Mouse (Mus musculus): ENCODE measurements around the gene Cep135. TPM values are rescaled to one million over a fixed set of nuclear protein-coding genes. Genes with fewer than 3 reads are reported as not detected.

The Cep135 gene
- polyA plus RNA-seq, 1 experiment from 2014 or later, result 8.5 TPM

GRCm38 (mm10) chr5:76665421-76665820 is 76.9 kb downstream of the Cep135 start:
- 51% methylated on average over 7 of the region's 7 CpGs for WGBS
- Histone ChIP-seq H3K4me3 (no peak overlapping the region), H3K36me3 (no peaks in the 10 kb centered on the region), H3K9me3 (replicated peaks) (no peaks in the 10 kb centered on the region), H3K9ac (no peak overlapping the region), H3K27me3 (replicated peaks) (no peaks in the 10 kb centered on the region), H3K27ac (ENCODE audit: poor library complexity, severe bottlenecking) (no peak overlapping the region), H3K4me2 (no peak overlapping the region), H3K4me1 (replicated peaks) (no peaks in the 10 kb centered on the region)
- ATAC-seq (ENCODE audit: insufficient number of reproducible peaks, low FRiP score), result no peak

- H3K36me3 ChIP-seq, result no peaks in the 10 kb centered on the region
- no peak overlapping the region for H3K4me2 ChIP-seq
- H3K9me3 ChIP-seq (replicated peaks), result no peaks in the 10 kb centered on the region
- no peak overlapping the region for H3K4me3 ChIP-seq
- H3K4me1 ChIP-seq (replicated peaks), result no peaks in the 10 kb centered on the region
- H3K27me3 ChIP-seq (replicated peaks), result no peaks in the 10 kb centered on the region
- H3K9ac ChIP-seq, result no peak overlapping the region
- no peak overlapping the region for H3K27ac ChIP-seq (ENCODE audit: poor library complexity, severe bottlenecking)
- 84% methylated on average over 6 of the region's 6 CpGs for WGBS
- ATAC-seq (ENCODE audit: insufficient number of reproducible peaks, low FRiP score), result no peak
Measured at GRCm38 (mm10) chr5:76666026-76666756, 77.7 kb downstream of the Cep135 start.

GRCm38 (mm10) chr5:76668118-76668517 is 79.6 kb downstream of the Cep135 start:
- H3K36me3 ChIP-seq, result no peaks in the 10 kb centered on the region
- no peak overlapping the region for H3K4me2 ChIP-seq
- 67% methylated on average over 5 of the region's 5 CpGs for WGBS
- H3K4me3 ChIP-seq, result no peak overlapping the region
- no peak overlapping the region for H3K9ac ChIP-seq
- H3K4me1 ChIP-seq (replicated peaks), result no peaks in the 10 kb centered on the region
- H3K9me3 ChIP-seq (replicated peaks), result no peaks in the 10 kb centered on the region
- no peaks in the 10 kb centered on the region for H3K27me3 ChIP-seq (replicated peaks)
- no peak for ATAC-seq (ENCODE audit: insufficient number of reproducible peaks, low FRiP score)
- H3K27ac ChIP-seq (ENCODE audit: poor library complexity, severe bottlenecking), result no peak overlapping the region

- Histone ChIP-seq H3K4me2 (no peak overlapping the region), H3K27ac (ENCODE audit: poor library complexity, severe bottlenecking) (no peak overlapping the region), H3K9me3 (replicated peaks) (no peaks in the 10 kb centered on the region), H3K9ac (no peak overlapping the region), H3K27me3 (replicated peaks) (no peaks in the 10 kb centered on the region), H3K36me3 (no peaks in the 10 kb centered on the region), H3K4me1 (replicated peaks) (no peaks in the 10 kb centered on the region), H3K4me3 (no peak overlapping the region)
- WGBS, result 88% methylated on average over 5 of the region's 5 CpGs
- ATAC-seq (ENCODE audit: insufficient number of reproducible peaks, low FRiP score), result no peak
Measured at GRCm38 (mm10) chr5:76668547-76668946, 80.0 kb downstream of the Cep135 start.

GRCm38 (mm10) chr5:76670183-76670582 is 81.7 kb downstream of the Cep135 start:
- H3K27ac ChIP-seq (ENCODE audit: poor library complexity, severe bottlenecking), result no peak overlapping the region
- no peaks in the 10 kb centered on the region for H3K36me3 ChIP-seq
- no peak for ATAC-seq (ENCODE audit: insufficient number of reproducible peaks, low FRiP score)
- H3K9me3 ChIP-seq (replicated peaks), result 0 out of 2 replicates have a peak, but pooled peaks cover 2% of the 10 kb centered on the region
- no peak overlapping the region for H3K4me2 ChIP-seq
- 84% methylated on average over 10 of the region's 10 CpGs for WGBS
- no peaks in the 10 kb centered on the region for H3K27me3 ChIP-seq (replicated peaks)
- no peaks in the 10 kb centered on the region for H3K4me1 ChIP-seq (replicated peaks)
- H3K9ac ChIP-seq, result no peak overlapping the region
- H3K4me3 ChIP-seq, result no peak overlapping the region

GRCm38 (mm10) chr5:76674022-76674653 is 85.6 kb downstream of the Cep135 start:
- H3K4me3 ChIP-seq, result no peak overlapping the region
- 0 out of 2 replicates have a peak, but pooled peaks cover 2% of the 10 kb centered on the region for H3K9me3 ChIP-seq (replicated peaks)
- WGBS, result 77% methylated on average over 5 of the region's 5 CpGs
- no peak overlapping the region for H3K27ac ChIP-seq (ENCODE audit: poor library complexity, severe bottlenecking)
- no peaks in the 10 kb centered on the region for H3K36me3 ChIP-seq
- H3K4me1 ChIP-seq (replicated peaks), result no peaks in the 10 kb centered on the region
- H3K9ac ChIP-seq, result no peak overlapping the region
- no peaks in the 10 kb centered on the region for H3K27me3 ChIP-seq (replicated peaks)
- H3K4me2 ChIP-seq, result no peak overlapping the region
- ATAC-seq (ENCODE audit: insufficient number of reproducible peaks, low FRiP score), result no peak

GRCm38 (mm10) chr5:76675369-76675768 is 86.9 kb downstream of the Cep135 start:
- H3K9me3 ChIP-seq (replicated peaks), result 0 out of 2 replicates have a peak, but pooled peaks cover 2% of the 10 kb centered on the region
- no peaks in the 10 kb centered on the region for H3K36me3 ChIP-seq
- H3K4me2 ChIP-seq, result no peak overlapping the region
- no peak overlapping the region for H3K9ac ChIP-seq
- 62% methylated on average over 4 of the region's 4 CpGs for WGBS
- no peaks in the 10 kb centered on the region for H3K27me3 ChIP-seq (replicated peaks)
- ATAC-seq (ENCODE audit: insufficient number of reproducible peaks, low FRiP score), result no peak
- no peak overlapping the region for H3K4me3 ChIP-seq
- H3K4me1 ChIP-seq (replicated peaks), result no peaks in the 10 kb centered on the region
- no peak overlapping the region for H3K27ac ChIP-seq (ENCODE audit: poor library complexity, severe bottlenecking)

GRCm38 (mm10) chr5:76680959-76681358 is 92.5 kb downstream of the Cep135 start:
- Histone ChIP-seq H3K27me3 (replicated peaks) (no peaks in the 10 kb centered on the region), H3K27ac (ENCODE audit: poor library complexity, severe bottlenecking) (no peak overlapping the region), H3K4me3 (no peak overlapping the region), H3K4me1 (replicated peaks) (no peaks in the 10 kb centered on the region), H3K4me2 (no peak overlapping the region), H3K36me3 (no peaks in the 10 kb centered on the region), H3K9me3 (replicated peaks) (no peaks in the 10 kb centered on the region), H3K9ac (no peak overlapping the region)
- 69% methylated on average over 3 of the region's 3 CpGs for WGBS
- ATAC-seq (ENCODE audit: insufficient number of reproducible peaks, low FRiP score), result no peak

GRCm38 (mm10) chr5:76681895-76682656 is 93.6 kb downstream of the Cep135 start:
- WGBS, result 65% methylated on average over 4 of the region's 4 CpGs

GRCm38 (mm10) chr5:76683455-76683854 is 95.0 kb downstream of the Cep135 start:
- Histone ChIP-seq H3K4me3 (no peak overlapping the region), H3K27ac (ENCODE audit: poor library complexity, severe bottlenecking) (no peak overlapping the region), H3K27me3 (replicated peaks) (no peaks in the 10 kb centered on the region), H3K36me3 (no peaks in the 10 kb centered on the region), H3K9me3 (replicated peaks) (0 out of 2 replicates have a peak, but pooled peaks cover 3% of the 10 kb centered on the region), H3K9ac (no peak overlapping the region), H3K4me1 (replicated peaks) (0 out of 2 replicates have a peak, but pooled peaks cover under 1% of the 10 kb centered on the region), H3K4me2 (no peak overlapping the region)
- ATAC-seq (ENCODE audit: insufficient number of reproducible peaks, low FRiP score), result no peak
- WGBS, result 77% methylated on average over 5 of the region's 5 CpGs

More at GRCm38 (mm10) chr5:76681895-76682656, 93.6 kb downstream of the Cep135 start:
- Histone ChIP-seq H3K9me3 (replicated peaks) (no peaks in the 10 kb centered on the region), H3K4me2 (no peak overlapping the region), H3K36me3 (no peaks in the 10 kb centered on the region), H3K27me3 (replicated peaks) (no peaks in the 10 kb centered on the region), H3K27ac (ENCODE audit: poor library complexity, severe bottlenecking) (no peak overlapping the region), H3K4me3 (no peak overlapping the region), H3K9ac (no peak overlapping the region), H3K4me1 (replicated peaks) (no peaks in the 10 kb centered on the region)
- ATAC-seq (ENCODE audit: insufficient number of reproducible peaks, low FRiP score), result no peak

Measured in heart, embryonic 12.5 days (tissue).